Mouse (Mus musculus) embryonic facial prominence, embryonic 14.5 days (tissue): ENCODE data around the gene Slc25a39. TPM values are rescaled to one million over a fixed set of nuclear protein-coding genes. Genes with fewer than 3 reads are reported as not detected.
"Not testable (repeated sequence)": the region's sequence is repeated elsewhere in the genome, so short reads cannot be mapped to it uniquely, and the experiment has no call there.

Experiments
- ATAC-seq: fragments of 200-750 bp; cut with Nextera tagmentation; 2 replicates; pipeline ENCODE4 v1.8.0; 2017; ENCODE audit warnings: low read depth, moderate number of reproducible peaks, moderate TSS enrichment
- DNase-seq: peaks from one replicate; pipeline ENCODE4 v3.0.0-alpha.2; 2015; ENCODE audit warnings: low spot score
- H3K27ac ChIP-seq: fragments of 300-500 bp; sonication (generic); replicated peaks from 2 replicates; pipeline ENCODE4 v1.5.1; 2014; ENCODE audit warnings: low read depth, mild to moderate bottlenecking, low read length, moderate library complexity
- H3K27me3 ChIP-seq: fragments of 300-500 bp; sonication (generic); replicated peaks from 2 replicates; pipeline ENCODE4 v1.6.1; 2014; ENCODE audit warnings: low read length; ENCODE audit not compliant: control insufficient read depth, insufficient read depth
- H3K36me3 ChIP-seq: fragments of 300-500 bp; sonication (generic); 2 replicates; pipeline ENCODE4 v1.6.1; 2014; ENCODE audit warnings: low read length, mixed read lengths; ENCODE audit not compliant: control insufficient read depth, insufficient read depth
- H3K4me1 ChIP-seq: fragments of 300-500 bp; sonication (generic); 2 replicates; pipeline ENCODE4 v1.6.1; 2014; ENCODE audit warnings: antibody characterized with exemption, low read length; ENCODE audit not compliant: control insufficient read depth, insufficient read depth
- H3K4me2 ChIP-seq: fragments of 300-500 bp; sonication (generic); 2 replicates; pipeline ENCODE4 v1.6.1; 2014; ENCODE audit warnings: low read depth, mild to moderate bottlenecking, low read length, moderate library complexity, mixed read lengths
- H3K4me3 ChIP-seq: fragments of 300-500 bp; sonication (generic); 2 replicates; pipeline ENCODE4 v1.5.1; 2014; ENCODE audit warnings: low read depth, mild to moderate bottlenecking, low read length
- H3K9ac ChIP-seq: fragments of 300-500 bp; sonication (generic); 2 replicates; pipeline ENCODE4 v1.6.1; 2014; ENCODE audit warnings: low read depth, mild to moderate bottlenecking, low read length, moderate library complexity, mixed read lengths
- H3K9me3 ChIP-seq: fragments of 300-500 bp; sonication (generic); 2 replicates; pipeline ENCODE4 v1.6.1; 2016; ENCODE audit warnings: low read length; ENCODE audit not compliant: control insufficient read depth
- WGBS: fragments of 180-500 bp; shearing (Covaris S2); extraction: QIAGEN DNeasy Blood & Tissue Kit; methylation state at CpG from one replicate; pipeline ENCODE4 v1.1.7; 2014; 5-methylcytosine and 5-hydroxymethylcytosine counted together
- polyA plus RNA-seq: library from polyadenylated mRNA; unstranded; fragments of >200 nt; fragmentation: Nextera tagmentation; extraction: Ambion mirVana; gene quantifications from 2 replicates; pipeline ENCODE4 v1.2.1, GENCODE M21; 2014

The Slc25a39 gene
- polyA plus RNA-seq, 1 experiment from 2014 or later = 190 TPM

- H3K27me3 ChIP-seq = no peaks in the 10 kb centered on the region
- H3K9ac ChIP-seq = no peak overlapping the region
- no peak overlapping the region for H3K4me2 ChIP-seq
- no peak overlapping the region for H3K27ac ChIP-seq
- H3K4me1 ChIP-seq = peaks cover 5% of the 10 kb centered on the region; the same call in 1 of the 2 replicates
- H3K36me3 ChIP-seq = no peaks in the 10 kb centered on the region
- no peaks in the 10 kb centered on the region for H3K9me3 ChIP-seq
- WGBS = 74% methylated on average over 3 of the region's 3 CpGs
- H3K4me3 ChIP-seq = no peak overlapping the region
- ATAC-seq = no peak
- no peak for DNase-seq
Observed at GRCm38 (mm10) chr11:102411061-102411460, 3.3 kb upstream of the Slc25a39 start.

- WGBS = 96% methylated on average over 3 of the region's 3 CpGs
- not testable (repeated sequence) for DNase-seq, H3K36me3 ChIP-seq, H3K27me3 ChIP-seq, ATAC-seq, H3K27ac ChIP-seq, H3K4me2 ChIP-seq, H3K4me3 ChIP-seq, H3K9me3 ChIP-seq, H3K9ac ChIP-seq
- H3K4me1 ChIP-seq = peaks cover 12% of the 10 kb centered on the region
Observed at GRCm38 (mm10) chr11:102410345-102410744, 2.6 kb upstream of the Slc25a39 start.

GRCm38 (mm10) chr11:102409795-102410330 is 2.1 kb upstream of the Slc25a39 start:
- H3K4me1 ChIP-seq = peaks cover 12% of the 10 kb centered on the region
- H3K36me3 ChIP-seq = no peaks in the 10 kb centered on the region
- H3K4me2 ChIP-seq = no peak overlapping the region
- ATAC-seq = no peak
- H3K27ac ChIP-seq = no peak overlapping the region
- no peak overlapping the region for H3K9ac ChIP-seq
- H3K4me3 ChIP-seq = no peak overlapping the region
- DNase-seq = no peak
- no peaks in the 10 kb centered on the region for H3K9me3 ChIP-seq
- WGBS = 79% methylated on average over 3 of the region's 3 CpGs
- H3K27me3 ChIP-seq = no peaks in the 10 kb centered on the region

DNA sequence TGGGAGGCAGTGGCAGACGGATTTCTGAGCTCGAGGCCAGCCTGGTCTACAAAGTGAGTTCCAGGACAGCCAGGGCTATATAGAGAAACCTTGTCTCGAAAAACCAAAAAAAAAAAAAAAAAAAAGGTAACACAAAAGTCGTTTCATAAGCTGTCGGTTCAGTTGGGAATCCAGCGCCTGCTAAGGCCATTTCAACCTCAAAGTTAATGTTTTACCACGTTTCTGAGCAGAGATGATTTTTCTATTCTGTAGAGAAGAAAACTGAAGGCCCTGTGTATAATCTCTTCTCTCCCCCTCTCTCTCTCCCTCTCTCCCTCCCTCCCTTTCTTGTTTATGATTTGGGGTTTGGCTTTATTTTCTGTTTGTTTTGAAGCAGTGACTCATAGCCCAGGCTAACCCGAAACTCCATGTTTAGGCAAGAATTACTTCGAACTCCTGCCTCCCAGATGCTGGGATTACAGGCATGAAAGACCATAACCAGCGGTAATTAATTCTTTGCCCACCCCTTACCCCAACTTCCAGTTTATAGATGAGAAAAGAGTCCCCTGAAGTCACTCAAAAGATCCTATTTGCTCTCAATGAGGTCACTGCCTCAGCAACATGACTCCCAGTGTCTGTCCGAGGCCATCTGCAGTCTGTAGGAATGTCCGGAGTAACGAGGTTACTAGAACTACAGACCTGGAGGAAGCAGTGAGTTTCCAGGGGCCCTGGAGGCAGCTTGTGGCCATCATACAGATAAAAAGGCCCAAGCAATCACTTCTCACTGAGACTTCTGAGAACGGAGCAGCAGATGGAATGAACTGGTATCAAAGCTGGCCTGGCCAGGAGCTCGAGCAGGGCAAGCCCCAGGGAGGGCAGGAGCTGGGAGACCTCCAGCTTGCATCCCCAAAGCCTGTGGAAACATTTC is 1.4 kb upstream of the Slc25a39 start:
- Histone ChIP-seq H3K27ac (peak overlapping the region; percentile 87), H3K27me3 (no peaks in the 10 kb centered on the region), H3K4me1 (peaks cover 12% of the 10 kb centered on the region), H3K9ac (peak overlapping the region; percentile 42), H3K9me3 (no peaks in the 10 kb centered on the region), H3K4me3 (peak overlapping the region; percentile 82), H3K4me2 (peak overlapping the region; percentile 98), H3K36me3 (peaks cover 7% of the 10 kb centered on the region)
- DNase-seq = no peak
- ATAC-seq = no peak
- WGBS = 37% methylated on average over 15 of the region's 15 CpGs

- Histone ChIP-seq H3K27me3 (no peaks in the 10 kb centered on the region), H3K9me3 (no peaks in the 10 kb centered on the region), H3K27ac (peak overlapping the region; percentile 87), H3K36me3 (peaks cover 14% of the 10 kb centered on the region), H3K9ac (peak overlapping the region; percentile 89), H3K4me3 (peak overlapping the region; percentile 82), H3K4me2 (peak overlapping the region; percentile 98), H3K4me1 (peaks cover 12% of the 10 kb centered on the region)
- ATAC-seq (peak; percentile 95), DNase-seq (peak; percentile 100)
- WGBS = under 1% methylated on average over 32 of the region's 32 CpGs
Observed at GRCm38 (mm10) chr11:102408344-102408876, 664 bp upstream of the Slc25a39 start.

- Histone ChIP-seq H3K4me3 (peak overlapping the region; percentile 82), H3K27ac (peak overlapping the region; percentile 87), H3K36me3 (peaks cover 27% of the 10 kb centered on the region), H3K4me1 (peaks cover 12% of the 10 kb centered on the region), H3K4me2 (peak overlapping the region; percentile 98), H3K27me3 (no peaks in the 10 kb centered on the region; the same call in 1 of the 2 replicates), H3K9me3 (no peaks in the 10 kb centered on the region), H3K9ac (peak overlapping the region; percentile 89)
- WGBS = 0% methylated on average over 45 of the region's 85 CpGs
- peak; percentile 94 for DNase-seq
- peak; percentile 69 for ATAC-seq
Observed at GRCm38 (mm10) chr11:102406900-102407833, 579 bp downstream of the Slc25a39 start.

- peak overlapping the region; percentile 87 for H3K27ac ChIP-seq
- H3K9ac ChIP-seq = peak overlapping the region; percentile 89
- peaks cover 28% of the 10 kb centered on the region for H3K36me3 ChIP-seq
- DNase-seq = no peak
- no peaks in the 10 kb centered on the region; the same call in 1 of the 2 replicates for H3K27me3 ChIP-seq
- no peak for ATAC-seq
- peaks cover 12% of the 10 kb centered on the region for H3K4me1 ChIP-seq
- WGBS = 16% methylated on average over 3 of the region's 3 CpGs
- H3K9me3 ChIP-seq = no peaks in the 10 kb centered on the region
- peak overlapping the region; percentile 82 for H3K4me3 ChIP-seq
- peak overlapping the region; percentile 98 for H3K4me2 ChIP-seq
Observed at GRCm38 (mm10) chr11:102406401-102406800, 1.3 kb downstream of the Slc25a39 start.
